Mouse (Mus musculus) monocyte, adult 59 days (primary cell): Measurements from ENCODE around the gene Radil. TPM values are rescaled to one million over a fixed set of nuclear protein-coding genes. Genes with fewer than 3 reads are reported as not detected.

ENCODE experiments used
- total RNA-seq, 2 experiments: library from RNA; stranded (reverse); gene quantifications; one replicate each; pipeline ENCODE4 v1.2.4; 2023

Gene Radil
- not detected for total RNA-seq

DNA sequence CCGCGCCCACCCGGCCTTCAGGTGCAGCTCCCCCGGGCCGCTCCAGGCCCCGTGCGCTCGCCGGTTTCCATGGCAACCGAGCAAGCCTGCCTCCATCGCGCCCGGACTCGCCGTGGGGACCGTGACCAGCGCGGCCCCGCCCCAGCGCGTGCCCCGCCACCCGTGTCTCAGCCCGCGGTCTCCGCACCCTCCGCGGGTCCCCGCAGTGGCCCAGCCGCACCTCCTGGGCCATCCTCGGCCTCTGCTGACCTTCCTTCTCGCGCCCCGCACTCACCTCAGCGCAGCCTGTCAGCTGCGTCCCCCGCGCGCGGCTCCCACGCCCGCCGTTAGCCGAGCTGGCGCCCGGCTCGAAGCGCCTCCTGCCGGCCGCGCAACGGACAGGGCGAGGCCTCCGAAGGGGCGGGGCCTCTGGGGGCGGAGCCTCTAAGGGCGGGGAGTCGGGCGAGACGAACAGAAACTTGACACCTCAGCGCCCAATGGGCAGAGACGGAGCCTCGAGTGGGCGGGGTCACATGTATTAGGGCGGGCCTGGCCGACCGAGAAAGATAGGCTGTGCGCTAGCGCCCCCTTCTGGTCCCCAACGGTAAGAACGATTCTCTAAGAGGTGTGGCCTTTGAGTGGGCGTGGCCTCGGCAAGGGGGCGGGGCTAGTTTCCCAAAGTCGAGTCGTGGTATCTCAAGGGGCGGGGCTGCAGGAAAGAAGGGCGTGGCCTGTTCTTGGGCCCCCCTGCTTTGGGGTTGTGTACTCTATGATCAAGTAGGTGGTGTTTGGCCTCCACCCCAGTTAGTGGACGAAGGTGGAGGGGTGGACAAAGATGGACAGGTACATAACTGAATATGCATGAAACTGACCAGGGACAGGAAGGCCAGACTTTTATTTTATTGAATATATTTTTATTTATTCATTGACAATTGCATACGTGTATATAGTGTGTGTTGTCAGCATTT is at the start of gene Radil:
Radil (minus strand) TSS at position 393 of the 947 bp plus-strand sequence.

DNA sequence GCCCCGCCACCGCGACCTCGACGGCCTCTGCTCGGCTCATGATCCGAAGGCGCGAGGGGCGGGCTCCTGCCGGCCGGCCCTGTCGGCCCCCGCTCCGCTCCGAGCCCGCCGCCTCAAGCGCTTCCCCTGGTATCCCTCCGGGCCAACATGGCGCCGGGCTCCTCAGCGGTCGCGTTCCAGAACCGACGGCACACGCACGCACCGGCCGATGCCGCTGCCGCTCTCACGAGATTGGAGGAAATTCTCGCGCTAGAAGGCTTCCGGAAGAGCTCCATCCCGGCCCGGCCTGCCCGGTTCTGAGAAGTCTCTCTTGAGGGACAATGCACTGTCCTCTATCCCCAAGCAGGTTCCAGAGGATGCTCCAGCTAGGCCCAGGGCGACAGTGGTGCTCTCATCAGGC is 21.0 kb downstream of the Radil start, which contains the start of gene Papolb:
Papolb (minus strand) TSS at position 162 of the 400 bp plus-strand sequence.

DNA sequence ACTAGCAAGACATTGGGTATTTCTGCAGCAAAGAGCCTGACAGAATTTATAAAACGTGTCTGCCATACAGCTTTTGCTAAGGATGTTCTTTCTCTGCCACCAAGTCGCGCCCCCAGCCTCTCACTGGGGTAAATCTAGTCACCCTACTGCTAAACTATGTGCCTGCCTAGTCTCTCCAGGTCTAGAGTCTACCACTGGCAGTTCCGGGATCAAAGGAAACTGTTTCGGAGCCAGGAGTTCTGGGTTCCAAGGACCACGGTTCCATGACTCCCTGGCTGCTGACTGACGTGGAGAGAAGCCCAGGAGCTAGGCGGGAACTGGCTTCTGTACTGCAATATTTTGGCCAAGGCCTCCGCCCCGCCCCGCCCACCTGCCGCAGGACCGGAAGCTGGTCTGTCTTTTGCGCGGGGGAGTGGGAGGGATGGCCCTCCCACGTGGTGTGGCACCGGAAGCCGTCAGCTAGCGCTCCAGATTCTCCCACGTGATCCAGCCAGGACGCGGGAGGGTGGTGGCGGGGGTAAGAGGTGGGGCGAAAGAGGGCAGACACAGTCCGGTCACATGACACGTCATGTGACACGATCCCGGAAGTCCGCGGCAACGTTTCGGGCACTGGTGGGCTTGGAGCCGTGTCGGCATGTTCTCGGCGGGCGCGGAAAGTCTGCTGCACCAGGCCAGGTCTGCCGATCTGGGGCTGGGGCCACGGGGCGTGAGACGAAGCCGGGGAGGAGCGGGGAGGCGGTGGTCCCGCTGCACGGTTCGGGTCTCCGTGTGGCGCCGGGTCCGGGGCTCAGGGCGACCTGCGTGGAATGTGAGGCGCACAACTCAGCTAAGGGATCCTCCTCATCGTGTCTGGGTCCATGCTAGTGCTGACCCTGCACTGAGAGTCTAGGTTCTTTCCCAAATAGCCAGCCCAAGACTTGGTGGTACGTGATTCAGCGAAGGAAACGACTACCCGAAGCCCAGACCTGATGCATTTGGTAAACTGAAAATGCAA is 87.1 kb downstream of the Radil start, which contains the start of gene Ap5z1:
Ap5z1 (plus strand) TSS at position 484 of the 994 bp plus-strand sequence.

Other genes starting within 250 kb of the Radil start
- 10 to 100 TPM; 79.3 to 81.3 TPM for gene Foxk1, start 149.6 kb downstream of the Radil start, total RNA-seq
- 10 to 100 TPM; 39.7 to 51.8 TPM for gene Ap5z1, start 87.2 kb downstream of the Radil start, total RNA-seq
- gene Papolb, start 21.0 kb downstream of the Radil start, total RNA-seq = not detected
- gene Mmd2, start 57.7 kb upstream of the Radil start, total RNA-seq = not detected
- 10 to 100 TPM; 54.0 to 58.0 TPM for gene Wipi2, start 76.6 kb upstream of the Radil start, total RNA-seq
- not detected for gene Slc29a4, start 141.4 kb upstream of the Radil start, total RNA-seq